9 mouse cellular contexts compared by ENCODE assay signal in genomic region chr13:97776702-97777101, GRCm38 (mm10). TPM values are rescaled to one million over a fixed set of nuclear protein-coding genes. Genes with fewer than 3 reads are reported as not detected.
DNase-seq lines count a peak whose midpoint lies in the region; ATAC-seq and TF ChIP-seq lines count a peak whose summit lies in the region.
"Had no signal": no experiment of that assay in that cellular context is flagged by ENCODE, and none has a peak within 500 bp of the region (broad histone marks: within the 10 kb centered on the region; RNA-seq: fewer than 3 reads in every experiment).

No protein-coding gene starts in this region.

- H3K27me3 ChIP-seq in liver, postnatal 0 days (ENCODE audit: insufficient read depth, low read length) = no peaks in the 10 kb centered on the region
- no peaks in the 10 kb centered on the region for H3K27me3 ChIP-seq in embryonic facial prominence, embryonic 10.5 days (replicated peaks; ENCODE audit: low read depth, poor library complexity, severe bottlenecking)
- H3K27me3 ChIP-seq: embryonic facial prominence, embryonic 15.5 days had no signal

- no peaks in the 10 kb centered on the region; the same call in 1 of the 2 replicates for H3K9me3 ChIP-seq in liver, postnatal 0 days (ENCODE audit: low read length)
- H3K9me3 ChIP-seq in embryonic facial prominence, embryonic 10.5 days = no peaks in the 10 kb centered on the region
- H3K9me3 ChIP-seq: embryonic facial prominence, embryonic 15.5 days had no signal

- ATAC-seq in liver, postnatal 0 days = no peak
- ATAC-seq in erythroid progenitor cell, adult 5-6 weeks (replicated peaks; ENCODE audit: low FRiP score, poor library complexity, severe bottlenecking) = no peak
- no peak for ATAC-seq in megakaryocyte, adult 5-6 weeks (ENCODE audit: poor library complexity, severe bottlenecking)

- H3K4me3 ChIP-seq in liver, postnatal 0 days (ENCODE audit: low read depth, low read length) = no peak overlapping the region
- H3K4me3 ChIP-seq in embryonic facial prominence, embryonic 10.5 days = no peak overlapping the region
- H3K4me3 ChIP-seq: embryonic facial prominence, embryonic 15.5 days had no signal

- TF ChIP-seq CTCF in liver, postnatal 0 days (IDR thresholded peaks at IDR 0.05; ENCODE audit: low read depth) = no peak

- peaks cover 25% of the 10 kb centered on the region for H3K4me1 ChIP-seq in liver, postnatal 0 days (ENCODE audit: insufficient read depth)
- H3K4me1 ChIP-seq in embryonic facial prominence, embryonic 10.5 days = peaks cover 12% of the 10 kb centered on the region

- 54% methylated on average over 3 of the region's 3 CpGs for WGBS in liver, postnatal 0 days (ENCODE audit: insufficient replicate concordance)
- WGBS in embryonic facial prominence, embryonic 10.5 days = 71% methylated on average over 3 of the region's 3 CpGs

- peak; percentile 53 for DNase-seq in layer of hippocampus, adult 11-12 months (ENCODE audit: low spot score)
- no peak for DNase-seq in layer of hippocampus, adult 9-10 months (ENCODE audit: low spot score)
- DNase-seq in adrenal gland, postnatal 14 days = peak; percentile 71
- peak; percentile 62 to 77 for DNase-seq in heart, adult 9 months (ENCODE audit: low spot score in 2 of 2)
- peak; percentile 25 for DNase-seq in liver, postnatal 0 days
- DNase-seq in embryonic facial prominence, embryonic 10.5 days (ENCODE audit: low spot score) = no peak

- TF ChIP-seq EP300 in liver, postnatal 0 days (IDR thresholded peaks at IDR 0.05; ENCODE audit: low read depth) = no peak

- peak overlapping the region; percentile 36; the same call in 1 of the 2 replicates for H3K27ac ChIP-seq in liver, postnatal 0 days (ENCODE audit: low read depth)
- H3K27ac ChIP-seq in embryonic facial prominence, embryonic 10.5 days (replicated peaks) = no peak overlapping the region
- H3K27ac ChIP-seq: embryonic facial prominence, embryonic 15.5 days had no signal

- H3K9ac ChIP-seq in liver, postnatal 0 days (replicated peaks) = no peak overlapping the region
- H3K9ac ChIP-seq: embryonic facial prominence, embryonic 15.5 days had no signal

- peak overlapping the region; percentile 54; the same call in 1 of the 2 replicates for H3K4me2 ChIP-seq in liver, postnatal 0 days (ENCODE audit: low read depth, low read length)
- H3K4me2 ChIP-seq: embryonic facial prominence, embryonic 15.5 days had no signal

- no peaks in the 10 kb centered on the region for H3K36me3 ChIP-seq in liver, postnatal 0 days (replicated peaks; ENCODE audit: insufficient read depth, low read length)
- H3K36me3 ChIP-seq in embryonic facial prominence, embryonic 10.5 days (replicated peaks) = no peaks in the 10 kb centered on the region
- H3K36me3 ChIP-seq: embryonic facial prominence, embryonic 15.5 days had no signal

RNA-seq across cellular contexts. Expression of gene Gm10260, which starts 16.3 kb away (rescaled TPM):
- 242 and 293 TPM in 2 replicates for total RNA-seq in adrenal gland, postnatal 14 days (2021)
- polyA plus RNA-seq in liver, postnatal 0 days (2015; fragmentation: Nextera tagmentation; extraction: Ambion mirVana) = 5.5 and 5.6 TPM in 2 replicates
- total RNA-seq in erythroid progenitor cell, adult 5-6 weeks (2015; ENCODE audit: low replicate concordance) = 6.8 TPM in 1 of 2 replicates, not detected in the other
- 0.45 and 3.2 TPM in 2 replicates for total RNA-seq in erythroid progenitor cell, adult 5-6 weeks (2017; ENCODE audit: low replicate concordance)
- total RNA-seq in megakaryocyte, adult 5-6 weeks (2015) = 15.1 and 15.7 TPM in 2 replicates
- total RNA-seq in megakaryocyte, adult 5-6 weeks (2017) = 18.9 and 21.2 TPM in 2 replicates
- 5.0 and 5.4 TPM in 2 replicates for polyA plus RNA-seq in embryonic facial prominence, embryonic 10.5 days (2016; fragmentation: Nextera tagmentation; extraction: Ambion mirVana)

Comparison
In these comparisons a context has a peak if more than half of its experiments do, and no peak if none do; other contexts are left out.
1. DNase-seq: peak in layer of hippocampus, adult 11-12 months (single experiment), adrenal gland, postnatal 14 days (single experiment), heart, adult 9 months (2 of 2) and liver, postnatal 0 days (single experiment); none in layer of hippocampus, adult 9-10 months (single experiment) and embryonic facial prominence, embryonic 10.5 days (single experiment).
2. RNA of gene Gm10260, which starts 16.3 kb away (total RNA-seq): 242 to 293 TPM in adrenal gland, postnatal 14 days; 15.1 to 21.2 TPM in megakaryocyte, adult 5-6 weeks and 0.45 to 6.8 TPM in erythroid progenitor cell, adult 5-6 weeks; every median in the first group is over 10 times any median in the second.